Mouse (Mus musculus): ENCODE measurements around the gene Suclg2. TPM values are rescaled to one million over a fixed set of nuclear protein-coding genes. Genes with fewer than 3 reads are reported as not detected.
A peak's percentile ranks its signal among the peaks of the same experiment; 100 is the strongest.

The Suclg2 gene
- polyA plus RNA-seq, 1 experiment: 90.8 TPM

DNA sequence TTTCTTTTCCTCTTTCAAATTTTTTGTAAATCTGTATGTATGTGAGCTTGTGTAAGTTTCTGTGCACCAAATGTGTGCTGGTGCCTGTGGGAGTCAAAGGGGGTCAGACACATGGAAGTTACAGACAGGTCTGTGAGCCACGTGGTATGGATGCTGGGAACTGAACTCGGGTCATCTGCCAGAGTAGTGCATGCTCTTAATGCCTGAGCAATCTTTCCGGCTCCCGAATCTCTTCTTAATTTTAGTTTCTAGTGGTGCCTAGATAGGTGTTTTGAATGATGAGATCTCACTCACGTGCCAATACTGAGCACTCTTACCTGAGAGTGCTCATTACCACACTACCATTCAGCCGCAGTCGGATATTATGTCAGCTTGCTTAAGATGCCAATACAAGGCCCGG lies 60.9 kb downstream of the Suclg2 start:
- Histone ChIP-seq H3K4me1 (ENCODE audit: control insufficient read depth, insufficient read depth, low read length) (no peaks in the 10 kb centered on the region), H3K9me3 (replicated peaks; ENCODE audit: control insufficient read depth, insufficient read depth, low read length, poor library complexity, severe bottlenecking) (no peaks in the 10 kb centered on the region), H3K36me3 (ENCODE audit: control insufficient read depth, insufficient read depth, low read length, poor library complexity, severe bottlenecking) (no peaks in the 10 kb centered on the region), H3K27me3 (ENCODE audit: control insufficient read depth, insufficient read depth, low read length, poor library complexity, severe bottlenecking) (no peaks in the 10 kb centered on the region), H3K4me3 (ENCODE audit: low read depth, low read length) (peak overlapping the region; percentile 0; the same call in 1 of the 2 replicates), H3K9ac (ENCODE audit: low read depth, poor library complexity, severe bottlenecking) (peak overlapping the region; percentile 66; the same call in 1 of the 2 replicates), H3K27ac (ENCODE audit: insufficient read depth, low read length) (no peak overlapping the region)
- TF ChIP-seq EP300 (IDR thresholded peaks at IDR 0.05; ENCODE audit: insufficient read depth, low read depth, low read length) (no peak), CTCF (IDR thresholded peaks at IDR 0.05; ENCODE audit: low read depth, low read length) (no peak), POLR2A (IDR thresholded peaks at IDR 0.05; ENCODE audit: insufficient read depth, low read length) (no peak)

DNA sequence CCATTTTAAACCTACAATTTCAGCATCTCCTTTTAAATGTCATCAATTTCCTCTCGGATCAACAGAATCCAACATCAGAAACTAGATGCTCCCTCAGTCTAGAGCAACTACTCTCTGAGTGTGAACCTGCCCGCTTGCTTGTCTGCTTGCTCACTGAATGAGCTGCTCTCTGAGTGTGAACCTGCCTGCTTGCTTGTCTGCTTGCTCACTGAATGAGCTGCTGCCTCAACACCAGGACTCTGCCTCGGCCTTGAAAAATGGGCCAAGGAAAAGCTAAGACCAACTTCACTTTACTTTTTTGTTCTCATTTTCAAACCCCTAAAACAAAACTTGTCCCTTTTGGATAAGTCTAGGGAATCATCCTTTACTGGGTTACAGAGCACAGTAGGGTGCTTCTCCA lies 64.9 kb downstream of the Suclg2 start:
- TF ChIP-seq CTCF (IDR thresholded peaks at IDR 0.05; ENCODE audit: low read depth, low read length): no peak
- TF ChIP-seq POLR2A (IDR thresholded peaks at IDR 0.05; ENCODE audit: insufficient read depth, low read length): no peak
- no peak for TF ChIP-seq EP300 (IDR thresholded peaks at IDR 0.05; ENCODE audit: insufficient read depth, low read depth, low read length)
- no peaks in the 10 kb centered on the region for H3K9me3 ChIP-seq (replicated peaks; ENCODE audit: control insufficient read depth, insufficient read depth, low read length, poor library complexity, severe bottlenecking)

DNA sequence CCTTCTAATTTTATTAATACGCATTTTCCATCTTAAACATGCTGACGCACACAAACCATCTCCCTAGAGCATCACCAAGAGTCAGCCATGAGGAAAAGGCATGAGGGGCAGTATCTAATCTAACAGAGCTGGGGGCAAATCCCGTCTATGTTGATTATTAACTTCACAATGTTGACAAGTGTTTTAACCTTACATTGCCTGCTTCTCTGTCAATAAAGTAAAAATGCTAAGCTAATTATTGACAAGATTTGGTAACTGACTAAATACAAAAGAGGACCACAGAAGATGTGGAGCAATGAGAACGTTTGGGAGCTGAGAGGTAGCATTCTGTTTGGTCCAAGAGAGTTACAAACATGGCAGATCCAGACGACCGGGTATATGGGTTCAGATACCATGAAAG lies 65.8 kb downstream of the Suclg2 start:
- TF ChIP-seq CTCF (IDR thresholded peaks at IDR 0.05; ENCODE audit: low read depth, low read length): no peak
- TF ChIP-seq EP300 (IDR thresholded peaks at IDR 0.05; ENCODE audit: insufficient read depth, low read depth, low read length): no peak
- no peak for TF ChIP-seq POLR2A (IDR thresholded peaks at IDR 0.05; ENCODE audit: insufficient read depth, low read length)
- no peaks in the 10 kb centered on the region for H3K4me1 ChIP-seq (ENCODE audit: control insufficient read depth, insufficient read depth, low read length)

More for the DNA sequence above, 64.9 kb downstream of the Suclg2 start:
- H3K36me3 ChIP-seq (ENCODE audit: control insufficient read depth, insufficient read depth, low read length, poor library complexity, severe bottlenecking): no peaks in the 10 kb centered on the region
- no peaks in the 10 kb centered on the region for H3K27me3 ChIP-seq (ENCODE audit: control insufficient read depth, insufficient read depth, low read length, poor library complexity, severe bottlenecking)
- H3K27ac ChIP-seq (ENCODE audit: insufficient read depth, low read length): no peak overlapping the region
- no peak overlapping the region for H3K4me3 ChIP-seq (ENCODE audit: low read depth, low read length)
- no peak overlapping the region for H3K9ac ChIP-seq (ENCODE audit: low read depth, poor library complexity, severe bottlenecking)
- no peaks in the 10 kb centered on the region for H3K4me1 ChIP-seq (ENCODE audit: control insufficient read depth, insufficient read depth, low read length)

DNA sequence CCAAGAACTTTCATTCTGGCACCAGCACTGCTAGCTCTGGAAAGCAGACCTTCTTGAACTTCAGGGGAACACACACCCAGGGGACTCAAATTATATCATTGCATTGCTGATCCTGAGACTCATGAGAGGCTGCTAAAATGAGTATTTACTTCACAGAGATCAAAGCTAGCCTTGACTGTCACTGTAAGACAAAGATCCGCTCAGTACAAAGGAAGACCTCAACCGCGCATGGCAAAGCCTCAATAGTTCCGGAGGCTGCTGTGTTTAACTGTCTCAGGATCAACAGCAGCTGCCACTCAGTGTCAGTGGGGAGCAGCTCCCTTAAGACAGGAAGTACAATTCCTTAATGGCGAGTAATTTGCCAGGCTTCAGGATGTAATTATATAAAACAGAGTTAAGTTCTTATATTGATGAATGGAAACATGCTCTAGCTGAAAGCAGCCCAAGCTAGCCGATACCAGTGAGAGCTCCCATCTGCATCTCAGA lies 67.2 kb downstream of the Suclg2 start:
- TF ChIP-seq CTCF (IDR thresholded peaks at IDR 0.05; ENCODE audit: low read depth, low read length): no peak
- no peak for TF ChIP-seq EP300 (IDR thresholded peaks at IDR 0.05; ENCODE audit: insufficient read depth, low read depth, low read length)
- TF ChIP-seq POLR2A (IDR thresholded peaks at IDR 0.05; ENCODE audit: insufficient read depth, low read length): no peak
- H3K9ac ChIP-seq (ENCODE audit: low read depth, poor library complexity, severe bottlenecking): no peak overlapping the region
- no peaks in the 10 kb centered on the region for H3K36me3 ChIP-seq (ENCODE audit: control insufficient read depth, insufficient read depth, low read length, poor library complexity, severe bottlenecking)
- H3K27me3 ChIP-seq (ENCODE audit: control insufficient read depth, insufficient read depth, low read length, poor library complexity, severe bottlenecking): no peaks in the 10 kb centered on the region
- H3K4me3 ChIP-seq (ENCODE audit: low read depth, low read length): no peak overlapping the region
- H3K9me3 ChIP-seq (replicated peaks; ENCODE audit: control insufficient read depth, insufficient read depth, low read length, poor library complexity, severe bottlenecking): no peaks in the 10 kb centered on the region
- H3K27ac ChIP-seq (ENCODE audit: insufficient read depth, low read length): no peak overlapping the region
- no peaks in the 10 kb centered on the region for H3K4me1 ChIP-seq (ENCODE audit: control insufficient read depth, insufficient read depth, low read length)

More for the DNA sequence above, 65.8 kb downstream of the Suclg2 start:
- H3K27ac ChIP-seq (ENCODE audit: insufficient read depth, low read length): no peak overlapping the region
- H3K9ac ChIP-seq (ENCODE audit: low read depth, poor library complexity, severe bottlenecking): no peak overlapping the region
- no peaks in the 10 kb centered on the region for H3K36me3 ChIP-seq (ENCODE audit: control insufficient read depth, insufficient read depth, low read length, poor library complexity, severe bottlenecking)
- no peaks in the 10 kb centered on the region for H3K9me3 ChIP-seq (replicated peaks; ENCODE audit: control insufficient read depth, insufficient read depth, low read length, poor library complexity, severe bottlenecking)
- no peak overlapping the region for H3K4me3 ChIP-seq (ENCODE audit: low read depth, low read length)
- no peaks in the 10 kb centered on the region for H3K27me3 ChIP-seq (ENCODE audit: control insufficient read depth, insufficient read depth, low read length, poor library complexity, severe bottlenecking)

DNA sequence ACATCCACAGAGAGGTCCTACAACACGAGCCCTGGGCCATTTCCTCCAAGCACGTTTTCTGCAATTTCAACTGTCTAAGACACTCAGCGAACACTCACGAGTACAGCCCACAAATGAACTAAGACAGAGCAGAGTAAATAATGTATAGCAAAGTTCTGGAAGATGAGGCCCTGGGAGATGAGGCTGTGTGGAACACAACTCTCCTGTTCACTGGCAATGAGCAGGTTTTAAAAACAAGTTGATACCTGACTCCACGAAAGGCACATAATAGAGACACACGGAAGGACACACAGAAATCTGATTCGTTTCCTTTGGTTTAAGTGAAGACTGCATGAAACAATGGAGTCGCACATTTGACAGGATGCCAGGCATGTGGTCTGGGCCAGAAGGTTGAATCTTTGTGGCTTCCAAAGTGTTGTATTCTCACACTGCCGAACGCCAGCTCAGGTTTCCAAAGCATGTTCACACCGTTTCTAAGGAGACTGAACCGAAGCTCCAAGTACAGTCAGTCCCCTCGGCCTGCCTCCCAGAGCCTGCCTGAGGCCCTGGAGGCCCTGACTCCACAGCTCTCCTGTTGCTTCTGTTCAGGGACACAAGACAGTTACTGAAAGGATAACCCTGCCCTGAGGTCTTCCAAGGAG lies 68.4 kb downstream of the Suclg2 start:
- TF ChIP-seq CTCF (IDR thresholded peaks at IDR 0.05; ENCODE audit: low read depth, low read length) (no peak), POLR2A (IDR thresholded peaks at IDR 0.05; ENCODE audit: insufficient read depth, low read length) (no peak), EP300 (IDR thresholded peaks at IDR 0.05; ENCODE audit: insufficient read depth, low read depth, low read length) (no peak)
- Histone ChIP-seq H3K4me1 (ENCODE audit: control insufficient read depth, insufficient read depth, low read length) (no peaks in the 10 kb centered on the region), H3K9me3 (replicated peaks; ENCODE audit: control insufficient read depth, insufficient read depth, low read length, poor library complexity, severe bottlenecking) (no peaks in the 10 kb centered on the region), H3K4me3 (ENCODE audit: low read depth, low read length) (no peak overlapping the region), H3K9ac (ENCODE audit: low read depth, poor library complexity, severe bottlenecking) (no peak overlapping the region), H3K27ac (ENCODE audit: insufficient read depth, low read length) (no peak overlapping the region), H3K36me3 (ENCODE audit: control insufficient read depth, insufficient read depth, low read length, poor library complexity, severe bottlenecking) (no peaks in the 10 kb centered on the region), H3K27me3 (ENCODE audit: control insufficient read depth, insufficient read depth, low read length, poor library complexity, severe bottlenecking) (no peaks in the 10 kb centered on the region)

DNA sequence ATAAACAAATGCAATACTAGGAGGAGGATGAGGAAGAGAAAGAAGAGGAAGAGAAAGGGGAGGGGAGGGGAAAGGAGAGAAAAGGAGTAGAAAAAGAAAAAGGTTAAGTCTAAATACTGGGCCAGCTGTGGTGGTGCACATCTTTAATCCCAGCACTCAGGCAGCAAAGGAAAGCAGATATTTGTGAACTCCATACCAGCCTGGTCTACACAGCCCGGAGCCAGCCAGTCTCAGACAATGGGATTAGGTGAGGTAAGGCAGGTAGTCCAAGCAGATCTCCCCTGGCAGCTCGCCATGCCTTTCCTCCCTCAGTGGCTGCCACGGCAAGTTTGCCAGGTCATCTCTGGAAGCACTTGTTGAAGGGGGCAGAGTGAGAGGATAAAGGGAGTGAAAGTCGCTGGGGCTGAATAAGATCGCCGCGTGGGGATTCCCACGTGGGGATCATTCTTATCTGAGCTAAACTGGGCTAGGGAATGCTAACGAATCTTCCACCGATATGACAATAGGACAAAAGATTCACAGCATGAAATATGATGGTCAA lies 69.4 kb downstream of the Suclg2 start:
- TF ChIP-seq POLR2A (IDR thresholded peaks at IDR 0.05; ENCODE audit: insufficient read depth, low read length): no peak
- TF ChIP-seq EP300 (IDR thresholded peaks at IDR 0.05; ENCODE audit: insufficient read depth, low read depth, low read length): no peak
- no peak for TF ChIP-seq CTCF (IDR thresholded peaks at IDR 0.05; ENCODE audit: low read depth, low read length)
- Histone ChIP-seq H3K27me3 (ENCODE audit: control insufficient read depth, insufficient read depth, low read length, poor library complexity, severe bottlenecking) (no peaks in the 10 kb centered on the region), H3K4me3 (ENCODE audit: low read depth, low read length) (no peak overlapping the region), H3K4me1 (ENCODE audit: control insufficient read depth, insufficient read depth, low read length) (no peaks in the 10 kb centered on the region), H3K36me3 (ENCODE audit: control insufficient read depth, insufficient read depth, low read length, poor library complexity, severe bottlenecking) (no peaks in the 10 kb centered on the region), H3K27ac (ENCODE audit: insufficient read depth, low read length) (no peak overlapping the region), H3K9ac (ENCODE audit: low read depth, poor library complexity, severe bottlenecking) (no peak overlapping the region), H3K9me3 (replicated peaks; ENCODE audit: control insufficient read depth, insufficient read depth, low read length, poor library complexity, severe bottlenecking) (no peaks in the 10 kb centered on the region)

Measured in ES-Bruce4 (cell line).